Mouse (Mus musculus): ENCODE measurements around the gene Dtx4. TPM values are rescaled to one million over a fixed set of nuclear protein-coding genes. Genes with fewer than 3 reads are reported as not detected.
A peak's percentile ranks its signal among the peaks of the same experiment; 100 is the strongest.

The Dtx4 gene
- total RNA-seq, 2 experiments from 2014 or later: 7.7 to 8.9 TPM

GRCm38 (mm10) chr19:12465530-12466144 is 35.6 kb downstream of the Dtx4 start:
- no peak for DNase-seq

DNA sequence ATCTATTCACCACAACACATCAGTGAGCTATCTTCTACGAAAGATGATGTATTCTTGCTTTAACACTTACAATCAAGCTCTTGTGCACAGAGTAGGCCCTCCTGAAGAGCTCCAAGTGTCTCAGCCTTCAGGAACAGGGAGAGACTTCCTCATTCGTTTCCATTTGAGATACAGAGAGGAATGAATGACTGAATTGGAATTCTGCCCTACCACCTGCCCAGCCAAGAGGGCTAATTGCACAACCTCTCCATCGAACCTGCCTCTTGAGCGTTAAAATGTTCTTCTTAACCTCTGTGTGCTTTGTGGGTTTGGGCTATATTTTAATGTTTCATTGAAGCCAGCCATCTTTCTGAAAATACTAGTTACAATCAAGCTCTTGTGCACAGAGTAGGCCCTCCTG is 36.6 kb downstream of the Dtx4 start:
- DNase-seq: no peak

DNA sequence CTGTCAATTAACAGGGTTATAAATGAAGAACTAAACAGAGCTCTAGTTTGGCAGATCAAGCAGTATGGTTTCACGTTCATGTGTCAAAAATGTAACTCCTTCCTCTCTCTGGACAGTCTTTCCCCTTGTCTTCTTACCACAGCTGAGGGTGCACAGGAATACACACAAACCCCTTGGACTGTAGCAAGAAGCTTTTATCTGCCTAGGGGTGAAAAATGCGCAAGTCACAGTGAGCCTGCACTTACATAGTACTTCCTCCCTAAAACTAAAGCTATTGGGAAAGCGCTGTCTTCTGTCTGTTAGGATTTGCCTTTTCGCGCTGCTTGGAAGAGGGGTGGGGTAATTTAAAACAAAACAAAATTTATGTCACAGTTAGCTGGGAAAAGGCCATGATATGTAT is 37.1 kb downstream of the Dtx4 start:
- DNase-seq: no peak

GRCm38 (mm10) chr19:12463722-12464035 is 37.6 kb downstream of the Dtx4 start:
- DNase-seq: no peak

GRCm38 (mm10) chr19:12462851-12463721 is 38.2 kb downstream of the Dtx4 start:
- no peak for DNase-seq

GRCm38 (mm10) chr19:12460282-12461249 is 40.7 kb downstream of the Dtx4 start, which contains the start of gene Mpeg1:
Gene Mpeg1, plus strand, starts transcription at chr19:12460779.
- no peak for DNase-seq

DNA sequence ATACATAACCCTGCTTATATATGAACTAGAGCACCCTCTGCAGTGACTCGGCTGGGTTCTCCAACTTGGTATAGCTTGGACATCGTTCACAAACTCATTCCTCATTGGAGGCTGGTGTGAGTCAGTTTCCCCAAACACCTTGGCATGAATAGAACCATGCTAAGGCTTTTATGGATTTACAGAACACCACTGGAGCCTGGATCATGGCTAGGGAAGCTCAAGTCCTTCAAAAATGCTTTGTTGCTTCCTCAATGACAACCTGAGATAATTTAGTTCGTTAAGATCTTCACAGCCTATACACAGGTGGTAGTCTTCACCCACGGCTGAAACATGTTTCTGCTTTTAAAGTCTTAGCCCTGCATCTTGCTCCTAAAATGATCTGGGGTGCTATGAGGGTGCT is 41.7 kb downstream of the Dtx4 start:
- no peak for DNase-seq

- no peak for DNase-seq
These were observed 43.7 kb downstream of the Dtx4 start for GRCm38 (mm10) chr19:12457401-12458066.

GRCm38 (mm10) chr19:12445014-12445413 is 56.2 kb downstream of the Dtx4 start:
- DNase-seq: no peak

- no peak for DNase-seq
These were observed 58.7 kb downstream of the Dtx4 start for GRCm38 (mm10) chr19:12442560-12442959.

DNA sequence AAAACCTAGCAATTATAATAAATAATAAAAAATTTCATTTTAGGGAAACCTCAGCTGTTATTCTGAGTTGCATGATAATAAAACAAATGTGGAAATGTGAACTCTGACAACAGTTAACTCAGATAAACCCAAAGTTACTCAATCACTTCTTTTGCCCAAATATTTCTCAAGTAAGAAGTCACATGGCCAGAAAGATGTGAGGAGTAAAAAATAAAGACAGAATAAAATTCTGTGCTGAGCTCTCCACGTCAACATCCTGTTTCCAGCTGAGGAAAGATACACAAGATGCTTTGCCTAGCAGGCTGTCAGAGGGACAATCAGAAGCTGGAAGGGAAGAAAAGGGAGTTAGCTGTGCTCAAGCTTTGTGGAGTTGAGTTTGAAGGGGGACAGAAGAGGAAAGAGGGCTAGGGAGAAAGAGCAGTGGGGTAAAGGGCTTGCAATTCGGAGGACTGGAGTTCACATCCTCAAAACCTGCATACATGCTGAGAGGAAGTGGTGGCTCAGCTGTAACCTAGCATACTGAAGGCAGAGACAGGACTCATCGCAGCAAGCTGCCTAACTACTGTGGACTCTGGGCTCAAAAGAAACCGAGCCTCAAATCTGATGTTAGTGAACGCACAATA is 61.0 kb downstream of the Dtx4 start:
- DNase-seq: no peak

- no peak for DNase-seq
These were observed 61.7 kb downstream of the Dtx4 start for GRCm38 (mm10) chr19:12439581-12439980.

GRCm38 (mm10) chr19:12435750-12436524 is 65.3 kb downstream of the Dtx4 start:
- DNase-seq: no peak

DNA sequence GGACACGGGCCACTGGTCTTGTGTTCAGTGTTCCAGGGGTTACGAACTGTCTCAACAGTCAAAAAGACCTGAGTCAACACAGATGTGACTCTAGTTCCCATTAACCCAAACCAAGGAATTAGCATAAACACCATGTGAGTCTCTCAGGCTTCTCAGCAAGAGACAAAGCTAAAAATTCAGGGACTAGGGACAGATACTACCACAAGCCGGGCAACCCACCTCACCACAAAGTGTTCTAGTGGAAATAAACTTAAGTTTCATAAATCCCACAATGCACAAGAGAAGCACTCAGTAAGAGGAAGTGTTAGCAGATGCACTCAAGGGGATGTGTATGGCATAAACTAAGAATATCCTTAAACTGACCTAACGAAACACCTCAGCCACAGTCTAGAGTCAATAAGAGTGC is 66.2 kb downstream of the Dtx4 start:
- no peak for DNase-seq

DNA sequence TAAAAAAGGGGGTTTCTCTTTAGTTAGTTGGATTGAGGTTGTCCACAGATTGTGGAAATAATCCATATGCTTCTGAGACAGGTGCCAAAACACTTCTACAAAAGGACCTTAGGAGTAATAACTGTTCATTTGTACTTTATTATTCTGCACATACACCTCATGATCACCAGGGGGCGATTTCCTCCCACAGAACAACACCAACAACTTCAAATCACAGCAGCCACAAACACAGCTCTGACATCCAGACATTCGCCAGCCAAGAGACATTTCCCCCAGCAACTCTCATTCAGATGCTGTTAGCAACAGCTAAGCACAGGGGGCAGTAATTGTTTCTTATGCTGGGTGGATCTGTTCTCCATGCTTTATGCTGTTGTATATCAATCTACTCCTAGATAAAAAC is 68.2 kb downstream of the Dtx4 start:
- DNase-seq: peak; percentile 44

GRCm38 (mm10) chr19:12427605-12428004 is 73.6 kb downstream of the Dtx4 start, which contains the start of gene Pfpl:
Gene Pfpl, plus strand, starts transcription at chr19:12427905.
- no peak for DNase-seq

- DNase-seq: no peak
These were observed 74.2 kb downstream of the Dtx4 start for GRCm38 (mm10) chr19:12427101-12427500.

- DNase-seq: no peak
These were observed 79.6 kb downstream of the Dtx4 start for GRCm38 (mm10) chr19:12421680-12422079.

- no peak for DNase-seq
These were observed 80.7 kb downstream of the Dtx4 start for GRCm38 (mm10) chr19:12420555-12420954.

DNA sequence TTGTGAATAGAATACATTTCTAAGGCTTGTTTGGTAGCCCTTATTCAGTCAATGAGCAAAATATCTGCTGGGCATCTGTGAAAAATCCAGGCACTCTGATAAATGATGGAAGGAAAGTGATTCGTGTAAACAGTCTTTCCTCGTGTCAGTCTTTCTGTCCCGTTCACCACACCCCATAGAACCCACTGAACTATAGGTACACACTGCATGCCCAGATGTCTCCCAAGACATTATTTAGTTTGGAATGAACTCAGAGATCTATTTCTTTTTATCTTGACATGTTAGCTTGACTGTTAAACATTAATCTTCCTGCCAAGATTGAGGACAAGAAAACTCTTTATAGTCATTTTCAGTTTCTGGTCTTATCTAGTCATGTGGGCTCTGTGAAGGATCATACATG is 82.9 kb downstream of the Dtx4 start:
- DNase-seq: no peak

DNA sequence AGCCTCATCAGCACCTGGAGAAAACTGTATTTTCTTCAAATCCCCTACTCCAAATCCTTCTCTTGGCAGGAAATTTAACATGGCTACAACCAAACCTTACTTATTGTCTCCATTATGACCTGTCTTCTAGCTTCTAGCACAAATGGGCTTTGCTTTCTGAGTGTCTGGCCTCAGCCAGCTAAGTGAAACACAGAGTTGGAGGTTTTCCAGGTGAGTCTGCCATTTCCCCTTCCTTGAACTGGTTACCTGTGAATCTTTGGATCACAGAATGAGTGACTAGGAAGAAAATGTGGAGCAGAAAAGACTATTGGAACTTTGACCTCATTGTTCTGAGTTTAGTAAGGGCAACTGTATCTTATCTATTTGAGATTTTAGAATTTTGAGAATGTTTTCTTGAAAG is 83.9 kb downstream of the Dtx4 start, which contains the start of gene Olfr1441:
TSS of gene Olfr1441 (plus strand) at position 73 of the 400 bp plus-strand sequence.
- no peak for DNase-seq

All from heart, postnatal 4 days (tissue).